Mouse (Mus musculus) cortical plate, adult 2 months (tissue): ENCODE results near the gene Kif20b. TPM values are rescaled to one million over a fixed set of nuclear protein-coding genes. Genes with fewer than 3 reads are reported as not detected.

Source experiments
- H3K27ac ChIP-seq: fragments of 200-500 bp; 2 replicates; pipeline ENCODE4 v1.5.1; 2012; ENCODE audit warnings: low read length, control low read depth, inconsistent platforms; ENCODE audit not compliant: insufficient read depth
- H3K4me1 ChIP-seq: fragments of 200-500 bp; 2 replicates; pipeline ENCODE4 v1.6.1; 2011; ENCODE audit warnings: low read length; ENCODE audit not compliant: control insufficient read depth, insufficient read depth
- H3K4me3 ChIP-seq: fragments of 200-500 bp; 2 replicates; pipeline ENCODE4 v1.5.1; 2011; ENCODE audit warnings: mild to moderate bottlenecking, low read length, control low read depth; ENCODE audit not compliant: insufficient read depth
- CTCF ChIP-seq: fragments of 200-500 bp; IDR thresholded peaks from 2 replicates; pipeline ENCODE4 v1.5.1; 2011; ENCODE audit warnings: mild to moderate bottlenecking, control low read depth, low read length; ENCODE audit not compliant: insufficient read depth; ENCODE audit errors: extremely low read depth
- POLR2A ChIP-seq: fragments of 200-500 bp; IDR thresholded peaks from 2 replicates; pipeline ENCODE4 v1.6.1; 2011; ENCODE audit warnings: mild to moderate bottlenecking, low read length, control low read depth; ENCODE audit not compliant: insufficient read depth; ENCODE audit errors: extremely low read depth
- polyA plus RNA-seq: library from polyadenylated mRNA; depleted of rRNA; stranded (reverse); fragments of >200 nt; gene quantifications from 2 replicates; pipeline ENCODE4 v1.2.3, GENCODE M21; 2012; rRNA removed

The Kif20b gene
- 0.74 and 0.77 TPM in 2 replicates for polyA plus RNA-seq

DNA sequence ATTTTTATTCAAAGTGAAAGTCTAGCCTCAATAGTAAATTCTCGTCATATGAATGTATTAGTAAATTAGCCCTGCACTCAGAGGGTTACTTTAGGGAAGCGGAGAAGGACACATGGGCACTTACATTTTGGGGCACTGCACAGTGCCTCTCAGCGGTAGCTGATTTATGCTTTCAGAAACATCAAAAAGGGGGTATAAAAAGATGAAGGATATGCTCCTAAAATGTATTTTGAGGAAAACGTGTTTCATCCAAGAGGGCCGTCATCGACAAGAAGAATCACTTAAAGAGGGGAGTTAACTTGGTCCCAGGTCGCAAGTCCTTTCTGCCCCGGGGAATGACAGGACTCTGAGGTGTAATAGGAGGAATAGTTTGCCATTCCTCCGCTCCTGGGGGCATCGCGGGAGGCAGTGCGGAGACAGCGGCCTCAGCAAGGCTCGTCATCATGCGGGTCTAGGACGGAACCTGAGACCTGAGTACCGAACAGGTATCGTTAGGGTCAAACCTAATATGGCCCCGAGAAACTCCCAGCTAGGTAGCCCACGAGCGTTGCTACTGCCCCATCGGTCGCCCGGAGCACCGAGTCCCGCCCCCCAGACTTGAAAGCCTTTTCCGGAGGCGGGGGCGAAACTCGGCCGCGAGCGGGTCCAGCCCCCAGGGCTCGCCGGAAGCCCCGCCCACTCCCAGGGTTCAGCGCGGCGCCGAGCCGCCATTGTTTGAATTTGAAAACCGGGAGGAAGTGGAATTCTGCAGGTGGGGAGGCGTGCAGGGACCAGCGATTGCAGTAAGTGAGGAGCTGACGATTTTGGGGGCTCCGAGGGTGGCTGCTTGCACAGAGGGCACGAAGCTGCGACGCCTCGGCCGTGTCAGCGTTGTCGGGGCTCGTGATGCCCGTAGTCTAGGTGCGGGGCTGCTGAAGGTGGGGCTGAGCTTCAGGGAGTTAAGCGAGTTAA is at the start of gene Kif20b:
Gene Kif20b (plus strand): TSS at position 710 of the 951 bp plus-strand sequence.
- peak within 1 kb of the TSS; percentile 73 for H3K4me3 ChIP-seq
- TF ChIP-seq CTCF (no peak), POLR2A (peak; percentile 56; the same call in 1 of the 2 replicates)
- no peak within 1 kb of the TSS for H3K27ac ChIP-seq
- no peaks in the 10 kb centered on the region for H3K4me1 ChIP-seq

DNA sequence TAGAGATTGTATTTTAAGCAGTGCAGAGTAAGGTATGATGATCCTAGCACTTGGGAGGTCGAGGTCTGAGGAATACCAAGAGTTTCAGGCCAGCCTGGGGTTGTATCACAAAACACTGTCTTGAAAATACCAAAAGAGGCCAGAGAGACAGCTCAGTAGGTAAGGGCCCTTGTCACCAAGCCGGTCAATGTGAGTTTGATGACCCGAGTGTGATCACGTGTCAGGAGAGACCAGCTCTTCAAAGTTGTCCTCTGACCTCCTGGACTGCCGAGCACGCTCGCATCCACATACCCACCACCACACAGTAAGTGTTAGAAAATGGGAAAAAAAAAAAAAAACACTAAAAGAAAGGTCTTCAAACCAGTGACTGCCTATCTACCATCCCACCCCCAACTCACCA is 45.5 kb upstream of the Kif20b start:
- H3K4me3 ChIP-seq = no peak overlapping the region; the same call in 1 of the 2 replicates
- peaks cover 2% of the 10 kb centered on the region; the same call in 1 of the 2 replicates for H3K4me1 ChIP-seq
- H3K27ac ChIP-seq = no peak overlapping the region
- no peak for TF ChIP-seq POLR2A
- TF ChIP-seq CTCF = no peak

GRCm38 (mm10) chr19:34877898-34878602 is 44.1 kb upstream of the Kif20b start:
- peak overlapping the region; percentile 98 for H3K27ac ChIP-seq
- H3K4me1 ChIP-seq = peaks cover 2% of the 10 kb centered on the region; the same call in 1 of the 2 replicates
- H3K4me3 ChIP-seq = peak overlapping the region; percentile 50
- TF ChIP-seq POLR2A = peak; percentile 84
- TF ChIP-seq CTCF = no peak

GRCm38 (mm10) chr19:34878603-34879541 is 43.3 kb upstream of the Kif20b start, which contains the start of gene Pank1:
TSS of gene Pank1 (minus strand) at chr19:34879455.
- Histone ChIP-seq H3K4me3 (peak within 1 kb of the TSS; percentile 50), H3K4me1 (peaks cover 2% of the 10 kb centered on the region; the same call in 1 of the 2 replicates), H3K27ac (peak within 1 kb of the TSS; percentile 98)
- no peak for TF ChIP-seq CTCF
- peak; percentile 69 for TF ChIP-seq POLR2A

GRCm38 (mm10) chr19:34879624-34880023 is 42.5 kb upstream of the Kif20b start:
- Histone ChIP-seq H3K4me1 (peaks cover 2% of the 10 kb centered on the region; the same call in 1 of the 2 replicates), H3K27ac (peak overlapping the region; percentile 98; the same call in 1 of the 2 replicates), H3K4me3 (peak overlapping the region; percentile 50)
- TF ChIP-seq POLR2A (no peak), CTCF (no peak)

DNA sequence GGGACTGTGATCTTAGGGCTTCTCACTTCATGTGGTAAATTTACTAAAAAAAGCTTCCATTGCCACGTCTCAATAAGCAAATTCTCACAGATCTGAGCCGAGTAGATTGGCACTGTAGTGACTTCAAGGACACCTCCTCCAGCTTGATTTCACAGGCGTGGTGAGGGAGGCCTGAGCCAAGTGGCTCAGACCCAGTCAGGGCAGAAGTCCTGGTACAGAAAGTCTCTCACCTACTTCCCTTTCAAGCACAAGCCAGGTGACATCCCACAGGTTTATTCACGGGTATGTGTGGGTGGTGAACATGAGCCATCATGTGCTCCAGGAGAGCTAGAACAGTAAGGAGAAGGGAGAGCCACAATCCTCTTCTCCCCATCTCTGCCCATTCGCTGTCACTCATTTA is 41.0 kb upstream of the Kif20b start:
- TF ChIP-seq POLR2A (no peak), CTCF (no peak)
- Histone ChIP-seq H3K4me1 (peaks cover 2% of the 10 kb centered on the region; the same call in 1 of the 2 replicates), H3K4me3 (no peak overlapping the region), H3K27ac (no peak overlapping the region)

DNA sequence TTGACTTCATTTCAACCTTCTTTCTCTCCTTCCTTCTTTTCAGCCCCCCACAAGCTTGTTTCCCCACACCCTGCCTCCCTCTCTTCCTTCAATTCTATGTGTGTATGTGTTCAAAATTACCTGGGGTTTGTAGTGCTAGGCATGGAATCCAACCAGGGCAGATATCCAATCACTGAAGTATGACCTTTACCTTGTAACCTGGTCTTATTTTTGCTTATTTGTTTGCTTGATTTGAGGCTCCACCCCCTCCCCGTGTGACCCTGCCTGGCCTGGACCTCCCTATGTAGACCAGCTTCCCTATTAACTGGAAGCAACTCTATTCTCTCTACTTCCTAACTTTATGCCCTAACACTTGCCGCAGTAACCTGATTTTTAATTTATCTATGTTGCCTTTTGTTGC is 39.7 kb upstream of the Kif20b start:
- H3K27ac ChIP-seq = no peak overlapping the region
- peaks cover 2% of the 10 kb centered on the region; the same call in 1 of the 2 replicates for H3K4me1 ChIP-seq
- TF ChIP-seq CTCF = no peak
- TF ChIP-seq POLR2A = no peak
- H3K4me3 ChIP-seq = no peak overlapping the region

DNA sequence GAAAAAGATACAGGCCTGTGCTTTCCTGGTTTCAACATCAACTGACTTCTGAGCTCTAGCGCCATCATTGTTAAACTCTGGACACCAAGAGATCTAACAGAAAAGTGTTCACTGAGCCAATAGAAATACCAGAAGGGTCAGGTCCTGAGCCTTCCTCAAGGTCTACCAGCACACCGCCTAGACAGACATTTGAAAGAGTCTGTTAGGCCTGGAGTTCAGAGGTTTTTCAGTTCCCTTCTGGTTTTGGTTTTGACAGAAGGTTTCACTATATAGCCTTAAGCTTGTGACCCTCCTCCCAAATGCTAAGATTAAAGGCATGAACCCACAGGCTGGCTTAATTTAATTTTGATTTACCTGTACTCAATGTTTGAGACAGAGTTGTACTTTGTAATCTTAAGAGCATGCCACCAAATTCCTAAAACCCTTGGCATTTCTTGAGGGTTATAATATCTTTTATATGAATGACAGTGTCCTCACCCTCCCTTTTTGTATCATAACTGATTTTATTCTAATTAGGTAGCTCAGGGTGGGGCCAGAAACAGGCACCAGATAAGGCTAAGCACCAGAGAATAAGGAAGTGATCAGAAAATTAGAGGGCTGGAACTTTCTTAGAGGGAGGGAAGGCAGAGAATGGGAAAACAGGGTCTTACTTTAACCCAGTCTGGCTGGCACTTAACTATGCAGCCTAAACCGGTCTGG is 38.5 kb upstream of the Kif20b start:
- Histone ChIP-seq H3K4me3 (no peak overlapping the region), H3K27ac (no peak overlapping the region), H3K4me1 (peaks cover 2% of the 10 kb centered on the region; the same call in 1 of the 2 replicates)
- TF ChIP-seq CTCF (no peak), POLR2A (no peak)
